Mouse (Mus musculus) layer of hippocampus, postnatal 14 days (tissue): ENCODE data around the gene Mcoln1. TPM values are rescaled to one million over a fixed set of nuclear protein-coding genes. Genes with fewer than 3 reads are reported as not detected.

Experiments used
- DNase-seq, 2 experiments: peaks; one replicate each; pipeline ENCODE4 v3.0.0; 2021 to 2022; ENCODE audit warnings: low spot score in 2 of 2, mixed read lengths in 1 of 2
- total RNA-seq, 2 experiments: library from RNA; stranded (reverse); gene quantifications; 2 replicates each; pipeline ENCODE4 v1.2.3; 2021

Mcoln1 gene
- total RNA-seq, 2 experiments from 2014 or later: 63.3 to 77.4 TPM

DNA sequence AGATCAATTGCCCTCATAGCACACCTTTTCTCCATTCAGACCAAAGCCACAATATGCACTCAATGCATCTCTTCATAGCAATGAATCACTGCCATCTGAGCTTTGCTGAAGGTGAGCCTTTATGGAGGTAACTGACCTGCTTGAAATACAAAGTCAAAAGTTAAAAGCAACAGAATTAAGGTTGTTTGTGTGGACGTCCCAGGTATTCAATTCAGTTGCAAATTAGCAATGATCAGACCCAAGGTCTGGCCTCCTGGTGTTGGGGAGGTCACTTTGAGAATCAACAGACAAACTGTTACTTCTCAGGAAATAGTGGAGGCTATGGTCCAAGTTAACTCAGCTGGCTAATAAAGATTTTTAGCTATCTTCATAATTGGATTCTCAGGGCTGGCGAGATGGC is 46.3 kb downstream of the Mcoln1 start:
- no peak for DNase-seq

DNA sequence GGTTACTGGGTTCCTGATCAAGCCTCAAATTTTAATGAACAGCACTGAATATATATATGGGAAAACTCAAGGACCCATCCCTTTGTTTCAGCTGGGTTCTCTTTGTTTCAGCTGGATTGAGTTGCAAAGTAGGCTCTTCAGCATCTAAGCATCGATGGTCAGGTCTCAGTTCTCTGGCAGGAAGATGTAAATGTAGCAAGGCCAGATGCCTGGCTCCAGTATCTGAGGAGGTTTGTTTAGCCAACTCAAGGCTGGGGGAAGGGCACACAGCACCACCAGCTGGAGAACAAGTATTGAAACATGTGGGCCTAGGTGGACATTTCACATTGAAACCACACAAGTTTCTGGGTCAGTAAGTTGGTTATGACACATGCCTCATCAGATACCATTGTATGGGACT is 52.0 kb downstream of the Mcoln1 start:
- DNase-seq: no peak

DNA sequence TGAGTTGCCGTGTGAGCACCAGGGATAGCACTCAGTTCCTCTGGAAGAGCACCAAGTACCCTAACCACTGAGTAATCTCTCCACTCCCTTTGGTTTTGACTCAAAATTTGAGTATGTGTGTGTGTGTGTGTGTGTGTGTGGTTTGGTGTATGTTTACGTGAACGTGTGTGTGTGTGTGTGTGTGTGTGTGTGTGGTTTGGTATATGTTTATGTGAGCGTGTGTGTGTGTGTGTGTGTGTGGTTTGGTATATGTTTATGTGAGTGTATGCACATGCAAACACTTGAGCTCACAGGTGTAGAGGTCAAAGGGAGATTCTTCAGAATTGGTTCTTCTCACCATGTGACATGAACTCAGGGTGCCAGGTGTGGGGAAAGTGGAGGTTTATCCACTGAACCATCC is 55.9 kb downstream of the Mcoln1 start:
- no peak for DNase-seq

Other genes with a start within 250 kb of the Mcoln1 start
- gene Insr, start 220.8 kb upstream of the Mcoln1 start, total RNA-seq: 10 to 100 TPM; 47.2 to 54.2 TPM
- gene A430078G23Rik, start 147.0 kb upstream of the Mcoln1 start, total RNA-seq: under 1 TPM; 0.14 to 0.36 TPM
- 10 to 100 TPM; 34.5 to 39.5 TPM for gene Arhgef18, start 107.5 kb upstream of the Mcoln1 start, total RNA-seq
- 1 to 10 TPM in 1 of 2 experiments, under 1 TPM in 1; 0.91 to 1.8 TPM for gene Pex11g, start 32.8 kb upstream of the Mcoln1 start, total RNA-seq
- under 1 TPM in 1 of 2 experiments, not detected in 1; 0.28 TPM for gene Tex45, start 29.6 kb upstream of the Mcoln1 start, total RNA-seq
- 10 to 100 TPM; 25.3 to 27.4 TPM for gene Zfp358, start 7.3 kb upstream of the Mcoln1 start, total RNA-seq
- gene Pnpla6, start 14.9 kb downstream of the Mcoln1 start, total RNA-seq: 10 to 100 TPM; 64.8 to 71.0 TPM
- not detected for gene C330021F23Rik, start 67.5 kb downstream of the Mcoln1 start, total RNA-seq
- gene Camsap3, start 86.8 kb downstream of the Mcoln1 start, total RNA-seq: 10 to 100 TPM; 45.8 to 49.8 TPM
- gene Xab2, start 120.9 kb downstream of the Mcoln1 start, total RNA-seq: 10 to 100 TPM; 33.1 to 34.9 TPM
- gene Pet100, start 121.1 kb downstream of the Mcoln1 start, total RNA-seq: 10 to 100 TPM; 80.0 to 95.8 TPM
- gene Pcp2, start 125.1 kb downstream of the Mcoln1 start, total RNA-seq: 1 to 10 TPM in 1 of 2 experiments, not detected in 1; 2.1 TPM
- gene Stxbp2, start 130.5 kb downstream of the Mcoln1 start, total RNA-seq: 10 to 100 TPM; 34.0 to 51.8 TPM
- gene Retn, start 155.3 kb downstream of the Mcoln1 start, total RNA-seq: under 1 TPM; 0.39 to 0.45 TPM
- gene Mcemp1, start 165.3 kb downstream of the Mcoln1 start, total RNA-seq: under 1 TPM in 1 of 2 experiments, not detected in 1; 0.33 TPM
- gene Fcor, start 171.9 kb downstream of the Mcoln1 start, total RNA-seq: 10 to 100 TPM; 19.8 to 23.4 TPM
- gene Trappc5, start 175.8 kb downstream of the Mcoln1 start, total RNA-seq: 10 to 100 TPM; 27.9 to 28.5 TPM
- not detected for gene Fcer2a, start 193.7 kb downstream of the Mcoln1 start, total RNA-seq
- gene Clec4g, start 220.2 kb downstream of the Mcoln1 start, total RNA-seq: not detected
- gene Cd209a, start 248.5 kb downstream of the Mcoln1 start, total RNA-seq: not detected